Comparison of ENCODE assay signal across 7 mouse cellular contexts in the genomic region with DNA sequence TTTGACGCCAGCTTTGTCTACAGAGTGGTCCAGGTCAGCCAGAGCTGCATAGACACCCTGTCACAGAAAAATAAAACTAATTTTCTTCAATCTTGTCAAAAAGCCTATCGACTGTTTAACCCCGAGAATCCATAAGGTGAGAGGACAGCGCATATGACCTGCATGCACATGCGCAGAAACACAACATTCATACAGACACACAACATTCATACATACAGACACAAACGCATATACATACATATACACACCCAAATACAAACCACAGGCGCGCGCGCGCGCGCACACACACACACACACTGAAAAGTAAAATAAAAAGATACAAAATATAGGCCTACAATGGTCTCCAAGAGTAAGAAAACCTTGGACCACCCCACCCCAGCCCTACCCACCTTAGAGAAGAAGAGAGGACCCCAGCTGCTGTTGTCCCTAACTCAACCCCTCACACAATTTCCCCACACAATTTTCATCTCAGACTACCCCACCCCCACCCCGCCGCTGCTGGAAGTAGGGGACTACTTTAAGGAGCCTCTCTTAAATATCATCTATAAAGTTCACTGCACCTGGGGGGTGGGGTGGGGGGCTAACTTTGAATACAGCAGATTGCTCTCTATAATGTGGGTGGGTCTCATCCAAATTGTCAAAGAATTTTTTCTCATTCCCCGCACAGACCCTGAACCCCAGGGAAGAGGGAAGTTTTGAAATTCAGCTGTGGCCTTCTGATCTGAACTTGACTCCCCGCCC. TPM values are rescaled to one million over a fixed set of nuclear protein-coding genes. Genes with fewer than 3 reads are reported as not detected.
DNase-seq lines count a peak whose midpoint lies in the region; ATAC-seq lines count a peak whose summit lies in the region.

No protein-coding gene starts in this region.

- WGBS in kidney, embryonic 15.5 days: 75% methylated on average over 17 of the region's 17 CpGs
- WGBS in heart, embryonic 16.5 days: 75% methylated on average over 17 of the region's 17 CpGs
- 76% methylated on average over 17 of the region's 17 CpGs for WGBS in midbrain, embryonic 15.5 days

- H3K27me3 ChIP-seq in kidney, embryonic 15.5 days: no peaks in the 10 kb centered on the region
- no peaks in the 10 kb centered on the region for H3K27me3 ChIP-seq in heart, embryonic 16.5 days (ENCODE audit: control insufficient read depth, insufficient read depth, low read length)
- H3K27me3 ChIP-seq in midbrain, embryonic 15.5 days (replicated peaks): no peaks in the 10 kb centered on the region

- no peaks in the 10 kb centered on the region for H3K9me3 ChIP-seq in kidney, embryonic 15.5 days (replicated peaks)
- no peaks in the 10 kb centered on the region for H3K9me3 ChIP-seq in heart, embryonic 16.5 days (replicated peaks; ENCODE audit: control insufficient read depth, low read length)
- no peaks in the 10 kb centered on the region for H3K9me3 ChIP-seq in midbrain, embryonic 15.5 days

- no peak overlapping the region for H3K9ac ChIP-seq in kidney, embryonic 15.5 days
- peak overlapping the region; percentile 31; the same call in 1 of the 2 replicates for H3K9ac ChIP-seq in heart, embryonic 16.5 days (ENCODE audit: low read length)
- no peak overlapping the region for H3K9ac ChIP-seq in midbrain, embryonic 15.5 days

- ATAC-seq in kidney, embryonic 15.5 days (replicated peaks; ENCODE audit: low FRiP score): no peak
- no peak for ATAC-seq in heart, embryonic 16.5 days (replicated peaks; ENCODE audit: extremely low read depth, insufficient read depth, low FRiP score)
- ATAC-seq in midbrain, embryonic 15.5 days (replicated peaks): no peak

- no peak overlapping the region for H3K4me3 ChIP-seq in kidney, embryonic 15.5 days (replicated peaks)
- 0 out of 2 replicates have a peak overlapping the region, but pooled peaks have one; percentile 2 for H3K4me3 ChIP-seq in heart, embryonic 16.5 days (ENCODE audit: low read length)
- H3K4me3 ChIP-seq in midbrain, embryonic 15.5 days: no peak overlapping the region

- H3K27ac ChIP-seq in kidney, embryonic 15.5 days: peak overlapping the region; percentile 90
- H3K27ac ChIP-seq in heart, embryonic 16.5 days (ENCODE audit: low read length): peak overlapping the region; percentile 99
- no peak overlapping the region for H3K27ac ChIP-seq in midbrain, embryonic 15.5 days

- no peaks in the 10 kb centered on the region for H3K36me3 ChIP-seq in kidney, embryonic 15.5 days
- no peaks in the 10 kb centered on the region for H3K36me3 ChIP-seq in heart, embryonic 16.5 days (ENCODE audit: control insufficient read depth, insufficient read depth)
- no peaks in the 10 kb centered on the region for H3K36me3 ChIP-seq in midbrain, embryonic 15.5 days (replicated peaks)

- DNase-seq in kidney, adult 11 months: no peak
- peak; percentile 46 for DNase-seq in MEL-GATA-1-ER (ENCODE audit: extremely low read depth, low read depth)
- no peak for DNase-seq in left cerebral cortex, adult 11 months (ENCODE audit: low spot score)
- DNase-seq in yolk sac, embryonic 10.5 days (ENCODE audit: low spot score): no peak

- peak overlapping the region; percentile 69 for H3K4me2 ChIP-seq in kidney, embryonic 15.5 days
- H3K4me2 ChIP-seq in heart, embryonic 16.5 days (ENCODE audit: low read depth, low read length): peak overlapping the region; percentile 75
- H3K4me2 ChIP-seq in midbrain, embryonic 15.5 days: peak overlapping the region; percentile 12; the same call in 1 of the 2 replicates

- peaks cover 53% of the 10 kb centered on the region for H3K4me1 ChIP-seq in kidney, embryonic 15.5 days
- peaks cover 37% of the 10 kb centered on the region for H3K4me1 ChIP-seq in heart, embryonic 16.5 days (ENCODE audit: control insufficient read depth, insufficient read depth, low read length)
- H3K4me1 ChIP-seq in midbrain, embryonic 15.5 days: peaks cover 46% of the 10 kb centered on the region

RNA-seq across cellular contexts. Expression of a gene that starts 52.2 kb away (rescaled TPM):
- polyA plus RNA-seq in kidney, embryonic 15.5 days (2015; fragmentation: Nextera tagmentation; extraction: Ambion mirVana): 56.6 and 61.7 TPM in 2 replicates
- polyA plus RNA-seq in heart, embryonic 16.5 days (2015; fragmentation: Nextera tagmentation; extraction: Ambion mirVana): 33.1 and 36.5 TPM in 2 replicates
- polyA plus RNA-seq in midbrain, embryonic 15.5 days (2015; fragmentation: Nextera tagmentation; extraction: Ambion mirVana): 48.6 and 52.4 TPM in 2 replicates

Comparison
In these comparisons a context has a peak if more than half of its experiments do, and no peak if none do; other contexts are left out.
1. H3K4me2 ChIP-seq: peak in every context shown above with its lines; median percentile 75 in heart, embryonic 16.5 days; 69 in kidney, embryonic 15.5 days; 12 in midbrain, embryonic 15.5 days.